Mouse (Mus musculus) gastrocnemius, adult 2 months (tissue): ENCODE results near the gene Arrdc1. TPM values are rescaled to one million over a fixed set of nuclear protein-coding genes. Genes with fewer than 3 reads are reported as not detected.
A peak's percentile ranks its signal among the peaks of the same experiment; 100 is the strongest.

Experiments used
- DNase-seq: peaks from one replicate; pipeline ENCODE4 v3.0.0; 2022
- H3K27ac ChIP-seq: fragments of 200-600 bp; 2 replicates; pipeline ENCODE4 v1.8.1; 2022; ENCODE audit warnings: mild to moderate bottlenecking
- H3K4me3 ChIP-seq: fragments of 200-600 bp; 2 replicates; pipeline ENCODE4 v1.8.1; 2022; ENCODE audit warnings: mild to moderate bottlenecking, moderate library complexity
- CTCF ChIP-seq: fragments of 200-600 bp; IDR thresholded peaks from 2 replicates; pipeline ENCODE4 v1.8.1; 2022; ENCODE audit warnings: antibody characterized with exemption, mild to moderate bottlenecking, moderate library complexity
- intact Hi-C: fragments of 180-260 bp; cut with DNase I; formaldehyde crosslinking; loops from one replicate; pipeline ENCODE4 v1.15.1; 2025
- microRNA-seq: library from miRNA; unstranded; fragments of <30 nt; microRNA quantifications from one replicate; pipeline ENCODE4 v1.2.0, GENCODE M21; 2021
- total RNA-seq, 2 experiments: library from RNA; stranded (reverse); gene quantifications; 2 replicates each; pipeline ENCODE4 v1.2.3; 2021

The Arrdc1 gene
- total RNA-seq, 2 experiments from 2014 or later = 1.9 to 2.8 TPM

DNA sequence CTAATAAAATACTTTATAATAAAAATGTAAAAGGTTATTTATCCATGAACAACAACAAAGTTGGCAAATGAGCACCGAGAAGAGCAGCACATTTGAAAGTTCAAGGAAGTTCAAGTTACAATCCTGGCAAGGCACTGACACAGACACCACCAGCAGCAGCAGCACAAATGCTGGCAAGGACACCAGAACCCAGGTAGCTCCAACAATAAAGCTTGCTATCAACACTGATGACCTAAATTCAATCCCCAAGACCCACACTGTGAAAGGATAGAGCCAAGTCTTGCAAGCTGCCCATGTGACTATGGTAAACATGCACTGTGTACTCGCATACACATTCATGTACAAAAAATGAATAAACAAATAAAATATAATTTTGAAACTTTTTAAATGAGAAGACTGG, 54.4 kb downstream of the Arrdc1 start:
- intact Hi-C loops = no loop called here
- DNase-seq = peak; percentile 35
- H3K27ac ChIP-seq = peak overlapping the region; percentile 70
- H3K4me3 ChIP-seq = no peak overlapping the region
- TF ChIP-seq CTCF = no peak

Small RNAs within 50 kb of the gene (microRNA-seq; reads per million reads assigned to microRNA genes)
- not detected for gene Gm22875

Other genes starting within 250 kb of the Arrdc1 start
- under 1 TPM; 0.06 to 0.20 TPM for gene Cacna1b, start 172.1 kb downstream of the Arrdc1 start, total RNA-seq
- gene Ehmt1, start 15.6 kb downstream of the Arrdc1 start, total RNA-seq = 10 to 100 TPM; 28.3 to 29.0 TPM
- gene Zmynd19, start 14.5 kb upstream of the Arrdc1 start, total RNA-seq = 10 to 100 TPM; 20.6 to 21.2 TPM
- gene Dph7, start 27.1 kb upstream of the Arrdc1 start, total RNA-seq = 1 to 10 TPM; 3.4 to 3.8 TPM
- 10 to 100 TPM; 28.9 to 43.8 TPM for gene Mrpl41, start 39.8 kb upstream of the Arrdc1 start, total RNA-seq
- gene Pnpla7, start 40.8 kb upstream of the Arrdc1 start, total RNA-seq = 10 to 100 TPM; 36.5 to 44.6 TPM
- gene Nsmf, start 119.1 kb upstream of the Arrdc1 start, total RNA-seq = 10 to 100 TPM in 1 of 2 experiments, 1 to 10 TPM in 1; 6.9 to 15.0 TPM
- not detected for gene Entpd8, start 145.1 kb upstream of the Arrdc1 start, total RNA-seq
- not detected for gene Noxa1, start 159.9 kb upstream of the Arrdc1 start, total RNA-seq
- 1 to 10 TPM; 4.0 to 5.2 TPM for gene Nrarp, start 245.5 kb upstream of the Arrdc1 start, total RNA-seq